Mouse (Mus musculus) testis, adult 2 months (tissue): Measurements from ENCODE around the gene Ncor2. TPM values are rescaled to one million over a fixed set of nuclear protein-coding genes. Genes with fewer than 3 reads are reported as not detected.
"Not testable (repeated sequence)": the region's sequence is repeated elsewhere in the genome, so short reads cannot be mapped to it uniquely, and the experiment has no call there.

ENCODE experiments used
- H3K27ac ChIP-seq: fragments of 200-500 bp; 2 replicates; pipeline ENCODE4 v1.5.1; 2012; ENCODE audit warnings: low read depth, low read length; ENCODE audit not compliant: control insufficient read depth, insufficient read depth
- H3K27me3 ChIP-seq: fragments of 200-500 bp; 2 replicates; pipeline ENCODE4 v1.6.1; 2012; ENCODE audit warnings: mild to moderate bottlenecking, low read length, moderate library complexity; ENCODE audit not compliant: control insufficient read depth, insufficient read depth
- H3K36me3 ChIP-seq: fragments of 200-500 bp; 2 replicates; pipeline ENCODE4 v1.6.1; 2012; ENCODE audit warnings: mild to moderate bottlenecking, low read length; ENCODE audit not compliant: control insufficient read depth, insufficient read depth
- H3K4me1 ChIP-seq: fragments of 200-500 bp; 2 replicates; pipeline ENCODE4 v1.6.1; 2012; ENCODE audit warnings: low read length; ENCODE audit not compliant: control insufficient read depth, insufficient read depth
- H3K4me3 ChIP-seq: fragments of 200-500 bp; 2 replicates; pipeline ENCODE4 v1.5.1; 2012; ENCODE audit warnings: low read depth, mild to moderate bottlenecking, low read length, moderate library complexity, mixed read lengths; ENCODE audit not compliant: control insufficient read depth
- CTCF ChIP-seq: fragments of 200-500 bp; IDR thresholded peaks from 2 replicates; pipeline ENCODE4 v1.5.1; 2012; ENCODE audit warnings: low read depth, mild to moderate bottlenecking, inconsistent platforms, low read length, moderate library complexity; ENCODE audit not compliant: control insufficient read depth, insufficient read depth, insufficient replicate concordance
- POLR2A ChIP-seq: fragments of 200-500 bp; IDR thresholded peaks from 2 replicates; pipeline ENCODE4 v1.6.1; 2012; ENCODE audit warnings: low read depth, mild to moderate bottlenecking, inconsistent platforms, low read length, moderate library complexity; ENCODE audit not compliant: control insufficient read depth
- polyA plus RNA-seq: library from polyadenylated mRNA; depleted of rRNA; stranded (reverse); fragments of >200 nt; gene quantifications from 2 replicates; pipeline ENCODE4 v1.2.3, GENCODE M21; 2012

Ncor2 gene
- polyA plus RNA-seq, 1 experiment = 28.0 TPM

DNA sequence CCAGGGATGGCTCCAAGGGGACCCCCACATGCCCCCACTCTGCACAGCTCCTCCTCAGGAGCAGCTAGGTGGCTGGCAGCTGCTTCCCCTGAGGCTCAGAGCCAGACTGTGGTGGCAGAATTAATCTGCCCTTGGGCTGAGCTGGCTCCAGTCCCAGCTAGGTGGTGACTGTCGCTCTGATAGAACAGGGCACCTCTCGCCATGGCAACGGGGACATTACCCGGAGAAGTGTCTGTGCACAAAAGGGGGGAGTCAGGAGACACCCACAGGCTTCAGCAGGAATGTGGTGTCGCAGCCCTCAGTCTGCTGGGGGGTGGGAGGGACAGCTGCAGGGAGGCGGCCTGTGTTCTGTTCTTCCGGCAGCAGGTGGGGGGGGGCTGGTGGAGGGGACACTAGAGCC lies 24.1 kb upstream of the Ncor2 start:
- H3K4me3 ChIP-seq = no peak overlapping the region
- no peaks in the 10 kb centered on the region for H3K27me3 ChIP-seq
- H3K4me1 ChIP-seq = peaks cover 10% of the 10 kb centered on the region
- TF ChIP-seq POLR2A (no peak), CTCF (no peak)
- no peak overlapping the region for H3K27ac ChIP-seq
- H3K36me3 ChIP-seq = no peaks in the 10 kb centered on the region

DNA sequence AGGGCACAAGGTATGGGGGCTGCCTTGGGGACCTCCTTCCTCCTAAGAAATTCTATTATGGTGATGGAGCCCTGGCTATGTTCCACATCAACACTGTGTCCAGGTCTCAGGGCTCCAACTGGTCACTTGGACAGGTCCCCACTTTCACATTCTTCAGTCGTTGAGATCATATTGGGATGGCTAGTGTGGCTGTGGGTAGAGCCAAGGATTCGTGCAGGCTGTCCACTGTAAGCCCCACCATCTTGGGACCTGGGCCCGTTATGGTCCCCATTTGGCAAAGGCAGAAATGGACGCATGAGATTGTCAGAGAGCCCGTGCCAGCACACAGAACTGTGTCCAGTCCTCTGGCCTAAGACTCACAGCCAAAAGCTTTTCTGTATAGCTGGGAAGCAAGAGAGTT lies 23.1 kb upstream of the Ncor2 start:
- Histone ChIP-seq H3K36me3 (no peaks in the 10 kb centered on the region), H3K4me3 (no peak overlapping the region), H3K27ac (no peak overlapping the region), H3K27me3 (no peaks in the 10 kb centered on the region), H3K4me1 (peaks cover 10% of the 10 kb centered on the region)
- TF ChIP-seq POLR2A = no peak
- no peak for TF ChIP-seq CTCF

DNA sequence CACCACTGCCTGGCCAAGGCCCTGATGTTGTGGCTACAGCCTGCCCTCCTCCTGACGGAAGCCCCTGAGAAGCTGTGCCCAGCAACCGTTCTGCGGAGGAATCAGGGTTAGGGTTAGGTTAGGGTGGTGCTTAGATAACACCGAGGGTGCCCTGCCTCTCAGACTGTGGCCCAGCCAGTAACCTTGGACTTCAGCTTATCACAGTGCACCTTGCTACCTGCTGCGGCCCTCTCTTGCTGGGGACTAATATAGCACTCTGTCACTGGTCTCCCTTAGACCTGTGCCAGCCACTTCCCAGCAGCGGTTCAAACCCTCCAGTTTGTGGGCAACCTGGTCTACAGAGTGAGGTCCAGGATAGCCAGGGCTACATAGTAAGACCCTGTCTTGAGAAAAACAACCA lies 20.1 kb upstream of the Ncor2 start:
- no peaks in the 10 kb centered on the region for H3K27me3 ChIP-seq
- no peak for TF ChIP-seq POLR2A
- no peak for TF ChIP-seq CTCF
- peaks cover 10% of the 10 kb centered on the region for H3K4me1 ChIP-seq
- no peak overlapping the region for H3K27ac ChIP-seq
- no peak overlapping the region for H3K4me3 ChIP-seq
- H3K36me3 ChIP-seq = no peaks in the 10 kb centered on the region

DNA sequence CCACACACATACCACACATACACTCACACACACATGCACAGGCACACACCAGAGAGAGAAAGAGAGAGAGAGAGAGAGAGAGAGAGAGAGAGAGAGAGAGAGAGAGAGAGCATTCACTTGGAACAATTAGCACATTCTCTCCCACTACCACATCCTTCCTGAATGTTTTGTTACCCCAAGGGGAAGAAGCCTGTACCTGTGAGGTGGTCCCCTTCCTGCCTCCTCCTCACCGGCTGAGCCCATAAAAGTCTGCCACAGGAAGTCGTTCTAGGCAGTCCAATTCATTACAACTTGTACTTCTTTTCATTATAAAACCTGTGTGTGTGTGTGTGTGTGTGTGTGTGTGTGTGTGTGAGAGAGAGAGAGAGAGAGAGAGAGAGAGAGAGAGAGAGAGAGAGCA lies 18.3 kb upstream of the Ncor2 start:
- H3K4me1 ChIP-seq, H3K27me3 ChIP-seq, H3K4me3 ChIP-seq, H3K27ac ChIP-seq, H3K36me3 ChIP-seq: not testable (repeated sequence)

- TF ChIP-seq POLR2A (no peak), CTCF (no peak)
- Histone ChIP-seq H3K4me3 (no peak overlapping the region), H3K36me3 (no peaks in the 10 kb centered on the region), H3K27me3 (no peaks in the 10 kb centered on the region), H3K27ac (no peak overlapping the region), H3K4me1 (peaks cover 2% of the 10 kb centered on the region; the same call in 1 of the 2 replicates)
These were observed 17.0 kb upstream of the Ncor2 start for GRCm38 (mm10) chr5:125196054-125196453.

DNA sequence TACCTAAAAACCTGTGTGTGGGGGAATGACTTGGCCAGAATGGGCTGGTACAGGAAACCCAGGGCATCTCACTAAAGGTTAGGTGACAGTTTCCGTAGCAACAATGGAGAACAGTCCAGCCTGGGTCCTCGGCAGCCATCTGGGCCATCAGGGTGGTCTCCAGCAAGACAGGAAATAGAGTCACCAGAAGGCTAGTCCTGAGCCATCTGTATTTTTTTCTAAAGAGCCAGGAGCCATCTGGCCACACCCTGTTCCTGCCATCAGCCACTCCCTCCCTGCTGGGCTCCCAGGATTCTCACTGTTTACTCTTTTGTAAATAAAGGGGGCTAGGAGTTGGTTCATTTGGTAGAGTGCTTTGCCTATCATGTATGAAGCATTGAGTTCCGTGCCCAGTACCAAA lies 16.1 kb upstream of the Ncor2 start:
- Histone ChIP-seq H3K4me3 (no peak overlapping the region), H3K4me1 (peaks cover 2% of the 10 kb centered on the region; the same call in 1 of the 2 replicates), H3K27me3 (no peaks in the 10 kb centered on the region), H3K27ac (no peak overlapping the region), H3K36me3 (no peaks in the 10 kb centered on the region)
- no peak for TF ChIP-seq CTCF
- no peak for TF ChIP-seq POLR2A

DNA sequence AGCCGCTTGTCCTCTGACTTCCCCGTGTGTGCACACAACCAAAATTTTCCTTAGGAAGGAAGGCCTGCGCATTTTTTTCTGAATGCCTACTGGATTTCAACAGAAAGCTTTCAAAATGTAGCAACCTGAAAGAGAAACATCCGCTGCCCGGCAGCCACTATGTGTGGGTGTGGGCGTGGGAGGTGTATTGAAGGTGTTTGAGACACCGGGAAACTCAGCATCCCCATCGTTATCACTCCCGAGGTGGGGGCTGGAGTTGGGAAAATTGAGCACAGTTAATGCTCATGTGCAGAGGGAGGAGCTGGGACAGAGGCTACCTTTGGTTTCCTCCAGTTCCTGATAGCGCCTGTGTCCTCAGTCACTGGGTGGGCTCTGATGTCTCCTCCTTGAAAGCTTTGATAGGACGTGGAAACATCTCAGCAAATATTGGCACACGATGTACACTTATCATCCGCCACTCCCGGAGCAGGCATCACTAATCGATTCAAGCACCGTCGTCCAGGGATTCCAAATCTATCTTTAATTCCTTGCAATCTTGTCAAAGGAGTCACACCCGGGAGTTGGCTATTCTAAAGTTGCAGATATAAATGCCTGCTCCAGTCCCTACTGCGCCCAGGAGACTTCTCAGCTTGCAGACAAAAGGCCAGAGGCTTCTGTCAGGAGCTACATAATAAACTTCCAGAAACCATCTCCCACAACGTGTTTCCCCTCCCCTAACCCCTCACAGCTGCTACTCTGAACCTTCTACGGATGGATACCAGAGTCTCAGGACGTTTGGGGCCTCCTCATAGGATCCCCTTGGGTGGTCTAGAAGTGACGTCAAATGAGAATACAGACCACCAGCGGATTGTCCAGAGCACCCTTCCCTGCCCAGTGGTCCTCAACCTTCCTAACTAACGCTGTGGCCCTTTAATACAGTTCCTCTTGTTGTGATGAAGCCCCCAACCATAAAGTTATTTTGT lies 14.7 kb upstream of the Ncor2 start:
- Histone ChIP-seq H3K4me1 (peaks cover 4% of the 10 kb centered on the region), H3K27ac (peak overlapping the region; percentile 37; the same call in 1 of the 2 replicates), H3K36me3 (no peaks in the 10 kb centered on the region), H3K27me3 (no peaks in the 10 kb centered on the region), H3K4me3 (no peak overlapping the region)
- TF ChIP-seq POLR2A (no peak), CTCF (no peak)

DNA sequence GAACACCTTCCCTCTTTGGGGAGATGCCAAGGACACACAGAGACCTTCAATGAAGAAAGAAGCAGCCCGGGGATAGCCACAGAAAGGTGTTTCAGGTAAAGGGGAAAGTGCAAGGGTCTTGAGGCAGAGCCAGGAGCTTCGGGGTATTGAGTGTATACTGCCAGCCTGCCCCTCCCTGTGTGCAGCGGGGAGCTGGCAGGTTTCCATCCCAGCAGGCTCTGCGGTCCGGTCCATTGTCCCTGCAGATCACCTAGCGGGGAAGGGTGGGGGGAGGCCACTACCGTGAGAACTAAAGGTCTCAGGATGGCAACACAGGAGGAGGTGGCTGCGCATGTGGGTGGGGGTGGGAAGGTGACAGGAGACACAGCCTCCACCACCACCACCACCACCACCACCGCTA lies 12.6 kb upstream of the Ncor2 start:
- H3K27ac ChIP-seq = no peak overlapping the region
- TF ChIP-seq POLR2A (no peak), CTCF (no peak)
- H3K27me3 ChIP-seq = no peaks in the 10 kb centered on the region

More for the DNA sequence above, 12.6 kb upstream of the Ncor2 start:
- H3K4me1 ChIP-seq = peaks cover 5% of the 10 kb centered on the region
- no peak overlapping the region for H3K4me3 ChIP-seq
- no peaks in the 10 kb centered on the region for H3K36me3 ChIP-seq
